Mouse (Mus musculus) ES-Bruce4 (cell line): ENCODE results near the gene Plcd1. TPM values are rescaled to one million over a fixed set of nuclear protein-coding genes. Genes with fewer than 3 reads are reported as not detected.

Source experiments
- H3K27ac ChIP-seq: 2 replicates; pipeline ENCODE4 v1.5.1; 2012; ENCODE audit warnings: low read length, inconsistent platforms; ENCODE audit not compliant: insufficient read depth
- H3K27me3 ChIP-seq: 2 replicates; pipeline ENCODE4 v1.6.1; 2012; ENCODE audit warnings: mild to moderate bottlenecking, low read length, inconsistent platforms; ENCODE audit not compliant: control insufficient read depth, poor library complexity, insufficient read depth, severe bottlenecking
- H3K36me3 ChIP-seq: 2 replicates; pipeline ENCODE4 v1.6.1; 2012; ENCODE audit warnings: inconsistent platforms, mild to moderate bottlenecking, low read length, moderate library complexity; ENCODE audit not compliant: control insufficient read depth, poor library complexity, insufficient read depth, severe bottlenecking
- H3K4me1 ChIP-seq: one replicate; pipeline ENCODE4 v1.8.1; 2011; ENCODE audit warnings: low read length; ENCODE audit not compliant: control insufficient read depth, insufficient read depth
- H3K4me3 ChIP-seq: 2 replicates; pipeline ENCODE4 v1.5.1; 2011; ENCODE audit warnings: low read depth, mild to moderate bottlenecking, low read length
- H3K9ac ChIP-seq: 2 replicates; pipeline ENCODE4 v1.6.1; 2012; ENCODE audit warnings: low read depth, mild to moderate bottlenecking, inconsistent platforms; ENCODE audit not compliant: poor library complexity, severe bottlenecking
- H3K9me3 ChIP-seq: replicated peaks from 2 replicates; pipeline ENCODE4 v1.6.1; 2012; ENCODE audit warnings: mild to moderate bottlenecking, low read length, inconsistent platforms; ENCODE audit not compliant: control insufficient read depth, poor library complexity, insufficient read depth, severe bottlenecking
- CTCF ChIP-seq: IDR thresholded peaks from one replicate; pipeline ENCODE4 v1.8.1; 2011; ENCODE audit warnings: low read depth, low read length
- EP300 ChIP-seq: IDR thresholded peaks from 2 replicates; pipeline ENCODE4 v1.6.1; 2011; ENCODE audit warnings: low read depth, low read length; ENCODE audit not compliant: insufficient read depth
- POLR2A ChIP-seq: IDR thresholded peaks from one replicate; pipeline ENCODE4 v1.8.1; 2011; ENCODE audit warnings: low read length; ENCODE audit not compliant: insufficient read depth
- polyA plus RNA-seq: library from polyadenylated mRNA; stranded (reverse); fragments of >200 nt; gene quantifications from 2 replicates; pipeline ENCODE4 v1.2.4, GENCODE M21; 2011; ENCODE audit warnings: low read depth; ENCODE audit not compliant: missing spikeins, insufficient read depth, insufficient read length

Plcd1 gene
- polyA plus RNA-seq, 1 experiment = 22.0 TPM

DNA sequence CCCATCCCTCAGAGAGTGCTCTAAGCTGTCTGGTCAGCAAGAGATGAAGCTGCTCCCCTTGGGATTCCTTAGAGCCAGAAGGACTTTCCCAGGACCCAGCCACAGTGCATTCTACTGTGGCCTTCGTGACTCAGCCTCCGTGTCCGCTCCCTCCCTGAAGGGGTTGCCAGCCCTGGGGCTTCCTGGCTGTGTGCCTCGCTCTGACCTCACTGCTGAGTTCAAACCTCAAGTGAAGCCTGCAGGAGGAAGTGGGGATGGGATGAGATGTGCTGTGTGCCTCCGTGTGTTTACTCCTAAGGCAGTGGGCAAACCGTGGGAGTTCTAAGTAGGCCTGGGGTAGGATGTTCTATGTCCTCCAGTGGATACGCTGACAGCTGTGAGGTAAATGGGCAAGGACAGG is 57.5 kb downstream of the Plcd1 start:
- no peak overlapping the region for H3K9ac ChIP-seq
- H3K4me1 ChIP-seq = no peaks in the 10 kb centered on the region
- no peak overlapping the region for H3K4me3 ChIP-seq
- H3K27ac ChIP-seq = no peak overlapping the region
- no peak for TF ChIP-seq EP300
- TF ChIP-seq CTCF = no peak
- no peak for TF ChIP-seq POLR2A
- no peaks in the 10 kb centered on the region for H3K27me3 ChIP-seq
- no peaks in the 10 kb centered on the region for H3K9me3 ChIP-seq
- H3K36me3 ChIP-seq = no peaks in the 10 kb centered on the region

DNA sequence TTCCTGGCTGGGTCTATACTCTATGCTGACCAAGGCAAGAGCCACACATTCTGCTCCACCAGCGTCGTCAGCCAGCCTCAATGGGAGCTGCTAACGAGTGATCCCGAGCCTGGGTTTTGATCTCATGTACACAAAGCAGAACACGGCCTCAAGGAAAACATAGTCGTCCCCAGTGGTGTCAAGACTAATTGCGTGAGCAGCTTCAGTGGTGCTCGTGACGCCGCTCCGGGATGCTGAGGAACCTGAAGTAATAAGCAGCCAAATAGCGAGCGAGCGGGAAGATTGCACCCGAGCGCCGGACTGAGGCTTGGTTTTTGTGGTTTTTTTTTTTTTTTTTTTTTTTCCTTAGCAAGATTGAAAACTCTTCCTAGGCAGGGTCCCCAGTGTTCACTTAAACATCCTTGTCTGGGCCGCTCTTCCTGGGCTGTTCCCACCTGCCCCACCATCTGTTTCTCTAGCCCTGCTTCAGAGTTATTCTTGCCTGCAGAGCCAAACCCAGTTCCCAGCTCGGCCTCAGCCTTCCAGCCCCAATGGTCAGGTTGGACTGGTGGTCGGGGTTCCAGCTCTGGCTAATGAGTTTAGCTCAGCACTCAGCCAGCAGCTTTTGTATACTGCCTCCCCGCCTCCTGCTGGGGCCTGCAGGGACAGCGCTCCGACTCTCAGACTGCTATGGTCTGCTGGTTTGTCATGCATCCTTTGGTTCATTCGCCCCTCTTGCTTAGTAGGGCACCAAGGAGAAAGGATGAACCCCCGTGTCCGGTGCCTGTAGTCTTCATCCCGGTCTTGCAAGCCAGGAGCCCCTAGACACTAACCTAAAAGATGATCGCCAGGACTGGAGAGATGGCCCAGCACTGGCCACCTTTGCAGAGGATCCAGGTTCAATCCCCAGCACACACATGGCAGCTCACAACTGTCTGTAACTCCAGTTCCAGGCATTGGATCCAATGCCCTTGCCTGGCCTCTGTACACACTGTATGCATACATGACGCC is 58.3 kb downstream of the Plcd1 start:
- H3K36me3 ChIP-seq = no peaks in the 10 kb centered on the region

DNA sequence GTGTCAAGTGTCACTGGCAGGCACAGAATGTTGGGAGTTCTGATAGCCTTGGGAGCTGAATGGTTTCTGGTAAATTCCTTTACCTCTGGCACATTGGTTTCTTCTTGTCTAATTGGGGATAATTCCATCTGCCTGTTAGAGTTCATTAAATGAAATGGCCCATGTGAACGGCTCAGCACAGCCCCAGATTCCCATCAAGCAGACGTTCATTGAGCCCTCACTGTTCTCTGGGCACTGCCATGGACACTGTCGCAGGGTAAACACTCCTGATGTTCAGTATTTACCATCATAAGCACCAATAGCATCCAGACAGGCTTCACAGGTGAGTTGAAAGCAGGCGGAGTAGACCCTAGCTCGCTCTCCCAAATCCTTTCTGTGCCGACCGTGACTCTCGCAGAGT is 59.2 kb downstream of the Plcd1 start:
- no peak for TF ChIP-seq CTCF
- no peak for TF ChIP-seq POLR2A
- no peak for TF ChIP-seq EP300
- Histone ChIP-seq H3K36me3 (no peaks in the 10 kb centered on the region), H3K4me3 (no peak overlapping the region), H3K27ac (no peak overlapping the region), H3K27me3 (no peaks in the 10 kb centered on the region), H3K9ac (no peak overlapping the region), H3K9me3 (no peaks in the 10 kb centered on the region), H3K4me1 (no peaks in the 10 kb centered on the region)

More for the DNA sequence above, 58.3 kb downstream of the Plcd1 start:
- H3K9me3 ChIP-seq = no peaks in the 10 kb centered on the region
- no peak overlapping the region for H3K9ac ChIP-seq
- no peak overlapping the region for H3K27ac ChIP-seq
- TF ChIP-seq CTCF = no peak
- TF ChIP-seq POLR2A = no peak
- no peak for TF ChIP-seq EP300
- H3K4me1 ChIP-seq = no peaks in the 10 kb centered on the region
- H3K4me3 ChIP-seq = no peak overlapping the region
- H3K27me3 ChIP-seq = no peaks in the 10 kb centered on the region

DNA sequence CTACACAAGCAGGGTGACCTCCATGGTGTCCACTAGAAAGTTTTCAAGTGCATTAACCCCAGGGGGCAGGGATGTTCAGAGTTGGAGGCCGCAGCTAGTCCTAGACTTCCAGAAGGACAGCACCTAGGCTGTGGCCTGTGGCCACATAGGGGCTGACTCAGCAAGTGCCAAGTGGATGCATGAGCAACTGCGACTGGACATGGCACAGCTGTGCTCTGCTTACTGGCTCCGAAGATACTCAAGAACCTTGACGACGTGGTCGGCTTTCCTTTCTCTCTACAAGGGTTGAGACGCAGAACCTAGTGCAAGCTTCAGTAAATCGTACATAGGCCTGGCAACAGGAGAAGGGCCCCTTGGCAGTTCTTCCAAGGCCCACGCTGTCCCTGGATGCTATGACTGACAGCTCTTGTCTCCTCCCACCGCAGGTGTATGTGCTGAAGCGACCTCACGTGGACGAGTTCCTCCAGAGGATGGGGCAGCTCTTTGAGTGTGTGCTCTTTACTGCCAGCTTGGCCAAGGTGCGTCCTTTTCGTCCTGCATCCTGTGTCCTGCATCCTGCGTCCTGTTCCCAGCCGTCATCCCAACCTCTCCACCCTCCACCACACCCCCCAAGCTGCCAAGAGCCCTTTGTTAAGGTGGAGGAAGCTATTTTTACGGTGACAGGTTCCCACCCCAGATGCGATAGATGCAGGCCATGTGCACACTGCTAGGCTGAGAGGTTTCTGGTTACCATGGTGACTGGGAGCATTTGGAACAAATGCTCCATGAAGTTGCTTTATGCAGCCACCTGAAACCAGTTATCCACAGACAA is 60.0 kb downstream of the Plcd1 start:
- Histone ChIP-seq H3K9ac (no peak overlapping the region), H3K27ac (no peak overlapping the region), H3K36me3 (no peaks in the 10 kb centered on the region)

DNA sequence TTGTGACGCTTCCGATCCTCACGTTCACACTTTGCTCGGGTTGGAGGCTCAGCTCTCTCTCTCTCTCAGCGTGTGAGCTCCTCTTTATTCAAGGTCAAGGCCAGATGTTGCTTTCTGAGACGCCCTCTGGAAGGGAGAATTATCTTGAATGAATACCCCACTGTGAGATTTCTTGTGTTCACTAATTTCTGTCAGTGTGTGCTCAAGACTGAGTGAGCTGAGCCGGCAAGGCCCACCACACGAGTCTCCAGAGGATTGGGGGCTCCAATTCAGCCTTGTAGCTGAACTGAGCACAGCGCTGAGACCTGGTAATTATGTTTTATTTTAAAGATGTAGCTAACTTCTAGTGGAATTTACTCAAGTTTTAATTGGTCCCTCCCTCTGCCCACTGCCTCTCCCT is 60.8 kb downstream of the Plcd1 start:
- H3K9ac ChIP-seq = no peak overlapping the region
- H3K27me3 ChIP-seq = no peaks in the 10 kb centered on the region
- no peaks in the 10 kb centered on the region for H3K9me3 ChIP-seq
- TF ChIP-seq POLR2A (no peak), CTCF (no peak), EP300 (no peak)
- no peak overlapping the region for H3K4me3 ChIP-seq
- no peaks in the 10 kb centered on the region for H3K36me3 ChIP-seq
- no peaks in the 10 kb centered on the region for H3K4me1 ChIP-seq
- H3K27ac ChIP-seq = no peak overlapping the region

More for the DNA sequence above, 60.0 kb downstream of the Plcd1 start:
- Histone ChIP-seq H3K9me3 (no peaks in the 10 kb centered on the region), H3K4me1 (no peaks in the 10 kb centered on the region), H3K4me3 (no peak overlapping the region), H3K27me3 (no peaks in the 10 kb centered on the region)
- TF ChIP-seq CTCF (no peak), POLR2A (no peak), EP300 (no peak)

DNA sequence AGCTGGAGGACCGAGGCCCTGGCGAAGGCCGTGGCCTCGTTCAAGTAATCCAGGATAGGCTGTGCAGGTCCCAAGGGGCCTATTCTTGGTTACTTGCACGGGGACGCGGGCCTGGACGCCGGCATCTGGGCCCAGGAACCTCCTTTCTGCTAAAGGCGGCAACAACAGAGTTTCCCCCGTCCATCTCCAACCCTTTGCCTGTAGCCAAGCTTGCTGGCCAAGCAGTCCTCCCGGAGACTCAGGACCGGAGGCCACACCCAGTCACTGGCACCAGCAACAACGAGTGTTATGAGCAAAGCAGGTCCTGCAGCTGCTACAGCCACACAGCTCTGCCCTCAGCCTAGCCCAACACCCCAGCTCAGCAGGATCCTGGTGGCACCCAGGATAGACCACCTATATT is 61.5 kb downstream of the Plcd1 start:
- no peak overlapping the region for H3K27ac ChIP-seq
- TF ChIP-seq EP300 = no peak
- TF ChIP-seq POLR2A = no peak
- no peak for TF ChIP-seq CTCF
- H3K9me3 ChIP-seq = no peaks in the 10 kb centered on the region
- H3K4me1 ChIP-seq = no peaks in the 10 kb centered on the region
- no peak overlapping the region for H3K4me3 ChIP-seq
- no peak overlapping the region for H3K9ac ChIP-seq
- no peaks in the 10 kb centered on the region for H3K36me3 ChIP-seq
- H3K27me3 ChIP-seq = no peaks in the 10 kb centered on the region
